Mouse (Mus musculus) embryonic fibroblast, embryonic 13.5 days (primary cell): Measurements from ENCODE around the gene Dnmt3b. TPM values are rescaled to one million over a fixed set of nuclear protein-coding genes. Genes with fewer than 3 reads are reported as not detected.

ENCODE experiments used
- H3K27ac ChIP-seq: 2 replicates; pipeline ENCODE4 v1.5.1; 2012; ENCODE audit warnings: low read length, control low read depth, inconsistent platforms; ENCODE audit not compliant: insufficient read depth
- H3K4me1 ChIP-seq: 2 replicates; pipeline ENCODE4 v1.6.1; 2011; ENCODE audit warnings: low read length; ENCODE audit not compliant: control insufficient read depth, insufficient read depth
- H3K4me3 ChIP-seq: 2 replicates; pipeline ENCODE4 v1.5.1; 2011; ENCODE audit warnings: mild to moderate bottlenecking, control low read depth, low read length; ENCODE audit not compliant: insufficient read depth
- CTCF ChIP-seq: IDR thresholded peaks from 2 replicates; pipeline ENCODE4 v1.5.1; 2011; ENCODE audit warnings: mild to moderate bottlenecking, control low read depth, low read length, moderate library complexity, borderline replicate concordance; ENCODE audit not compliant: insufficient read depth
- POLR2A ChIP-seq: IDR thresholded peaks from 2 replicates; pipeline ENCODE4 v1.6.1; 2011; ENCODE audit warnings: low read depth, mild to moderate bottlenecking, control low read depth, low read length, moderate library complexity
- polyA plus RNA-seq: library from polyadenylated mRNA; stranded (reverse); fragments of >200 nt; gene quantifications from 2 replicates; pipeline ENCODE4 v1.2.4, GENCODE M21; 2011; ENCODE audit warnings: low read depth; ENCODE audit not compliant: missing spikeins, insufficient read length

Dnmt3b gene
- polyA plus RNA-seq, 1 experiment: 1.8 TPM

DNA sequence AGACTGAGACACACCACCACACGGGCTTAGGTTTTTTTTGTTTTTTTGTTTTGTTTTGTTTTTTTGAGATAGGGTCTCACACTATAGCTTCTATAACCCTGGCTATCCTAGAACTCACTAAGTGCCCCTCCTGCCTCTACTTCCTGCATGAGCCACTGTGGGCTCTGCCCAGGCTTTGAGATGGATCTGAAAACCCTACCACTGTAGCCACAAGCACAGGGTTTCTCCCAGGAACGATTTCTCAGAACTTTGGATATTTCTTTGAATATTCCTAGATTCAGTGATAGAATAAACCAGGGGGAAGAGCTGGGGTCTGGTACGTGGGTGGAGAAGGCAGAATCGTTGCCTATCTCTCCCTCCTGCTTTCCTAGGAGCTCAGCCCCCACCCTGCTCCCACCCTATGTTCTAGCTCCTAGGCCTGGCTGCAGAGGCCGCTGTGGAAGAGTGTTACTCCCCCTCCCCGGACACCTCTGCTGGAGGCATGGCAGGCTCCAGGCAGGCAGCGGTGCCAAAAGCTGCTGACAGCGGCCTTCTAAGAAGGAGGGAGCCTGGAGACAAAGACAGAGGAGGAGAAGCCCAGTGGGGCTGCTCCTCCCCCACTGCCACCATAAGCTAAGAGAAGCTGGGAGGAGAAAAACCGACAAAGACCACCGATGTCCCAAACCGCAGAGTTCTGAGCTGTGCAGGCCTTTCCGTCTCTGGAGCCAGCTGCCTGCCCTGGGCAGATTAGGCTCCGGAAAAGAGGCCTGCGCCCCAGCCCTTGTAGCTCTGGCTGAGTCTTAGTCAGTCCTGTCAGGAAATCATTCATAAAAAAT is 38.6 kb upstream of the Dnmt3b start:
- no peak for TF ChIP-seq CTCF
- TF ChIP-seq POLR2A: no peak
- no peak overlapping the region for H3K4me3 ChIP-seq

DNA sequence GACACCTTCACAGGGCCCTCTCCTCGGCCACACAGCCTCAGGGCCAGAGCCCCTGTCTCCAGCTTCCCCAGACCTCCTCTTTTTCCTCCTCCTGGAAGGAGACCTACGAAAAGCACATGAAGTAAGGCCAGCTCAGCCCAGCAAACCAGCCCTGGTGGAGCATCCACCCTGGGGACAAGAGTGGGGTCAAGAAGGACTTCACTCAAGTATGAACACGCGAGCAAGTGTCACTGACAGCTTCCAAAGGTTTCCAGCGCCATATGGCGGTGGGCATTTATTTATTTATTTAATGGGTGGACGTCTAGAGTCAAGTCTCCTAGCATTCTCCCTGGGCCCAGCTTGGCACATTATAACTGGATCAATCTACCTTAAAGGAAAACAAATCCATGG is 38.0 kb upstream of the Dnmt3b start:
- peaks cover 3% of the 10 kb centered on the region; the same call in 1 of the 2 replicates for H3K4me1 ChIP-seq
- no peak overlapping the region for H3K4me3 ChIP-seq
- no peak overlapping the region for H3K27ac ChIP-seq
- no peak for TF ChIP-seq CTCF
- no peak for TF ChIP-seq POLR2A

More for the DNA sequence above, 38.6 kb upstream of the Dnmt3b start:
- Histone ChIP-seq H3K27ac (no peak overlapping the region), H3K4me1 (peaks cover 3% of the 10 kb centered on the region; the same call in 1 of the 2 replicates)

GRCm38 (mm10) chr2:153611743-153612142 is 37.5 kb upstream of the Dnmt3b start:
- TF ChIP-seq CTCF (no peak), POLR2A (no peak)
- Histone ChIP-seq H3K27ac (no peak overlapping the region), H3K4me3 (no peak overlapping the region), H3K4me1 (peaks cover 3% of the 10 kb centered on the region; the same call in 1 of the 2 replicates)

GRCm38 (mm10) chr2:153612594-153613281 is 36.5 kb upstream of the Dnmt3b start:
- TF ChIP-seq POLR2A: no peak
- TF ChIP-seq CTCF: no peak
- Histone ChIP-seq H3K27ac (no peak overlapping the region), H3K4me1 (peaks cover 3% of the 10 kb centered on the region; the same call in 1 of the 2 replicates), H3K4me3 (no peak overlapping the region)

GRCm38 (mm10) chr2:153616893-153617292 is 32.4 kb upstream of the Dnmt3b start:
- Histone ChIP-seq H3K4me3 (no peak overlapping the region), H3K4me1 (peaks cover 3% of the 10 kb centered on the region; the same call in 1 of the 2 replicates), H3K27ac (no peak overlapping the region)
- TF ChIP-seq POLR2A (no peak), CTCF (no peak)

GRCm38 (mm10) chr2:153618439-153618838 is 30.8 kb upstream of the Dnmt3b start:
- no peak overlapping the region for H3K4me3 ChIP-seq

GRCm38 (mm10) chr2:153618889-153619288 is 30.4 kb upstream of the Dnmt3b start:
- Histone ChIP-seq H3K4me3 (no peak overlapping the region), H3K27ac (no peak overlapping the region), H3K4me1 (no peaks in the 10 kb centered on the region)
- TF ChIP-seq POLR2A: no peak
- no peak for TF ChIP-seq CTCF

More at GRCm38 (mm10) chr2:153618439-153618838, 30.8 kb upstream of the Dnmt3b start:
- no peaks in the 10 kb centered on the region for H3K4me1 ChIP-seq
- no peak overlapping the region for H3K27ac ChIP-seq
- no peak for TF ChIP-seq CTCF
- no peak for TF ChIP-seq POLR2A

GRCm38 (mm10) chr2:153622449-153622848 is 26.8 kb upstream of the Dnmt3b start:
- H3K27ac ChIP-seq: no peak overlapping the region
- TF ChIP-seq POLR2A: no peak
- no peak for TF ChIP-seq CTCF
- no peak overlapping the region for H3K4me3 ChIP-seq

GRCm38 (mm10) chr2:153630950-153631349 is 18.3 kb upstream of the Dnmt3b start:
- Histone ChIP-seq H3K4me3 (no peak overlapping the region), H3K27ac (no peak overlapping the region), H3K4me1 (no peaks in the 10 kb centered on the region; the same call in 1 of the 2 replicates)
- TF ChIP-seq POLR2A (no peak), CTCF (no peak)

More at GRCm38 (mm10) chr2:153622449-153622848, 26.8 kb upstream of the Dnmt3b start:
- H3K4me1 ChIP-seq: no peaks in the 10 kb centered on the region
